Mouse (Mus musculus): Measurements from ENCODE around the gene Tapbp.
"Not testable (repeated sequence)": the region's sequence is repeated elsewhere in the genome, so short reads cannot be mapped to it uniquely, and the experiment has no call there.

The Tapbp gene

DNA sequence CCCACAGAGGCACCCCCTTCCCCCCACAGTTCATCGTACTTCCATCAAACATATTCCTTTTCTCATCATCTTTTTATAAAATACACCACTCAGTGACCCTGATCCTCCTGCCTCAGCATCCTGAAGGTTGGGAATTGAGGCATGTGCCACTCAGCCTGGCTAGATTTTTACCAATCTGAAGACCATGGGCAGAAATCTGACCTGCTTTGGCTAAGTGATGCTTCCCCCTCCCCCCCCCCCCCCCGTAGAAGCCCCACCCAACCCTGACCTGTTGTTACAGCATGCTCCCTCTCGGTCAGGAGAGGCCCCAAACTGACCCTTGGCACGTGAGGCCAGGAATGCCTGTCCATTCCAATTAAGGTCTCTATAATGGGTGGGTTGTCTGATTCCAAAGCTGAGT, 10.9 kb upstream of the Tapbp start, which contains the start of gene Platr17:
Gene Platr17 (plus strand): TSS at position 301 of the 400 bp plus-strand sequence.
- DNase-seq (ENCODE audit: low spot score) = not testable (repeated sequence)

DNA sequence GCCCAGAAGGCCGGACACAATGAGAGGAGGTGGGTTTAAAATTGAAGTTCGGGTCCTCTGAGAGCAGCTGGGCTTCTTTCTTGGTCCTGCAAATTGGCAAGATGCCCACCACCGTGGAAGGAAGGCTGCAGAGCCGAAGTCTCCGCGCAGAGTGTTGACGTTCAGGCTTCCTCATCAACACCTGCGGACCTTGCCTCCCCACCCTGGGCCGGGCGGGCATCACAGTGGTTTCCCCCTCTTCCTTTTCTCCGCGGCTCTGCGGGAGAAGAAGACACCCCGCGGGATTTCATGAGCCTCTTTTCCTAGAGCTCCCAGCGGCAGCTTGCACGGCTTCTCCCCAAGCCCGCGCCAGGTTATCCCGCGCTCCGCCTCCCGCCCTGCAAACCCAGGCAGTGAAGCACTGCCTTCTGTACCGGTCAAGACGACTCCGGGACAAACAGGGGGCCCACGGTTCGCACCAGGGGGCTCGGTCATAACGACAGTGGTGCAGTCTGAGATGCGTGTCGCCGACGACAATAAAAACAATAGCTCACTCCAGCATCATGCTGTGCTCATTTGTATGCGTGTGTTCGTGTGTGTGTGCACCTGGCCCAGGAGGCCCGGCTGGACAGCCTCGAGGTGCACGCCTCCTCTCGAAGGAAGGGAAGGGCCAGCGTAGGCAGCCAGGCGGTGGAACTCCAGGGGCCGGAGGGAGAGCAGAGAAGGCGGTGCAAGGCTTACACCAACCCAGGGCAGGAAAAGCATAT, 7.2 kb upstream of the Tapbp start:
- peak; percentile 28 for DNase-seq (ENCODE audit: low spot score)

DNA sequence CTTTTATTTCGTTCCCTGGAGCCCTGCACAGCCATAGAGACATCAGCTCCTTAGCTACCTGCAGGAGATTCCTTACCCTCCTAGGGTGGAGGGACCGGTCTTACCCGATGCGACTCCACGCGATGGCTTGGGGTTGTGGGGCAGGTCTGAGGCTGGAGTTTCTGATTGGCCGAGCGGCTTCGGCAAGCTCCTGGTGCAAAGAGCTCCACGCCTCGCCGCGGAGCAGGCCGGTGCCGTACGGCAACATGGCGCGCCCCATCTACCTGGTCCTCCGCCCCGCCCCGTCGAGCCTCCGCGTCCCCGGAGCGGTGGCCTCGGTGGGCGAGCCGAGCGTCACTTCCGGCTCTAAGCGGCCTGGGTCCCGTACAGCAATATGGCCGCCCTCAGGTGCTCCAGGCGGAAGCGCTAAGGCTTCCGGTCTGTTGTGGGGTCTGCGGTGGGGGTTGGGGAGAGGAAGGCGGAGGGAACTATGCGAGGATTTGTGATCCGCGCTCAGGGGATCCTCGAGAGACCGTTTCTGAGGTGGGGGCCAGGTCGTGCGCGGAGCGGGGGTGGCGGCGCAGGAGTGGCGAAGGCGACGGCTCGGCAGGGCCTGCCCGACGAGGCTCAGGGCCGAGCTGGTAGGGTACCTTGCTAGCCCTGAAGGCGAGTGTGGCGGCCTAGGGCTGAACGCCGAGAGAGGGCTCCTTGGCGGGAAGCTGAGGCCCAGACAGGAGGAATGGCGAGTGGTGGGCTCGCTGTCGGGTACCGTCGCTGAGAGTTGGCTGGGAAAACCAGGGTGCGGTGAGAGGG, 6.4 kb upstream of the Tapbp start, which contains the start of gene Daxx:
Gene Daxx (plus strand): TSS at position 338 of the 792 bp plus-strand sequence.
- peak; percentile 97 for DNase-seq (ENCODE audit: low spot score)

DNA sequence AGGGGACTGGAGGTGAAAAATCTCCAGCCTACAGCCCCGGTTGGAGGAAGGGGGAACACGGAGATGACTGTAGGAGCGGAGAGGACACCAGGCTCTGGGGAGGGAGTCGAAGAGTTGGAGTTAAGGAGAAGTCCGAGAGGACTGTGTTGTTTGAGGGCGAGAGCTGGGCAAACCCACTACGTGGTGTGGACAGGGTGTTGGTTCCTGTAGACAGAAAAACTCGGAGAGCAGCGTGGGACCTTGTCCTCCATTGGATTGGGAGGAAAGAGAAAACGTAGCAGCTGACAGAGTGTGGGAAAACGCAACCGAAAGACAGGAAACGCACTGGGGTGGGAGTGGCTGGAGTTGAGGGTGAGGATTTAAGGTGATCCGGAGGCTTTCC, 5.8 kb upstream of the Tapbp start:
- peak; percentile 28 for DNase-seq (ENCODE audit: low spot score)

DNA sequence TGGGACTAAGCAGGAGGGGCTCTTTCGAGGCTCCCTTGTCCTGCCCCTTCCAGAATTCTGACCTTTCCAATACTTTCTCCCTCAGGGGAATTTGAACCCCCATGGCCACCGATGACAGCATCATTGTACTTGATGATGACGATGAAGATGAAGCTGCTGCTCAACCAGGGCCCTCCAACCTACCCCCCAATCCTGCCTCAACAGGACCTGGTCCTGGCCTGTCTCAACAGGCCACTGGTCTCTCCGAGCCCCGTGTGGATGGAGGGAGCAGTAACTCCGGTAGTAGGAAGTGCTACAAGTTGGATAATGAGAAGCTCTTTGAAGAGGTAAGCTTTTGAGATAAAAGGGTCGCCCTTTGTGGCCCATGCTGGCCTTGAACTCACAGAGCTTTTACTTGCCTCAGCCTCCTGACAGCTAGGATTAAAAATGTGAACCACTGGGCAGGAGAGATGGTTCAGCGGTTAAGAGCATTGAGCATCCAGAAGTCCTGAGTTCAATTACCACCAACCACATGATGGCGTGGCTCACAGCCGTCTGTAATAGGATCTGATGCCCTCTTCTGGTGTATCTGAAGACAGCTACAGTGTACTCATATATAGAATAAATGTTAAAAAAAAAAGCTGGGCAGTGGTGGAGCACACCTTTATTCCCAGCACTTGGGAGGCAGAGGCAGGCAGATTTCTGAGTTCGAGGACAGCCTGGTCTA, 5.2 kb upstream of the Tapbp start:
- DNase-seq (ENCODE audit: low spot score) = no peak

DNA sequence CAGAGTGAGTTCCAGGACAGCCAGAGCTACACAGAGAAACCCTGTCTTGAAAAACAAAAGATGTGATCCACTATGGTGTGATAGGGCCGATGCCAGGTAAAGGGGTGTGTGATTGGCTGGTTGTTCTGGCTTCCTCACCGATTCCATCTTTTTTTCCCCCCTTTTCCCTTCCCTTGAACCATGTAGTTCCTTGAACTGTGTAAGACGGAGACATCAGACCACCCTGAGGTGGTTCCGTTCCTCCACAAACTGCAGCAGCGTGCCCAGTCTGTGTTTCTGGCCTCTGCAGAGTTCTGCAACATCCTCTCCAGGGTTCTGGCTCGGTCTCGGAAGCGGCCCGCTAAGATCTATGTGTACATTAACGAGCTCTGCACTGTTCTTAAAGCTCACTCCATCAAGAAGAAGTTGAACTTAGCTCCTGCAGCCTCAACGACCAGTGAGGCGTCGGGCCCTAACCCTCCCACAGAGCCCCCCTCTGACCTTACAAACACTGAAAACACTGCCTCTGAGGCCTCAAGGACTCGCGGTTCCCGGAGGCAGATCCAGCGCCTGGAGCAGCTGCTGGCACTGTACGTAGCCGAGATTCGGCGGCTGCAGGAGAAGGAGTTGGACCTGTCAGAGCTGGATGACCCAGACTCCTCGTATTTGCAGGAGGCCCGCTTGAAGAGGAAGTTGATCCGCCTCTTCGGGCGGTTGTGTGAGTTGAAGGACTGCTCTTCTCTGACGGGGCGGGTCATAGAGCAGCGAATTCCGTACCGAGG, 4.5 kb upstream of the Tapbp start:
- no peak for DNase-seq (ENCODE audit: low spot score)

DNA sequence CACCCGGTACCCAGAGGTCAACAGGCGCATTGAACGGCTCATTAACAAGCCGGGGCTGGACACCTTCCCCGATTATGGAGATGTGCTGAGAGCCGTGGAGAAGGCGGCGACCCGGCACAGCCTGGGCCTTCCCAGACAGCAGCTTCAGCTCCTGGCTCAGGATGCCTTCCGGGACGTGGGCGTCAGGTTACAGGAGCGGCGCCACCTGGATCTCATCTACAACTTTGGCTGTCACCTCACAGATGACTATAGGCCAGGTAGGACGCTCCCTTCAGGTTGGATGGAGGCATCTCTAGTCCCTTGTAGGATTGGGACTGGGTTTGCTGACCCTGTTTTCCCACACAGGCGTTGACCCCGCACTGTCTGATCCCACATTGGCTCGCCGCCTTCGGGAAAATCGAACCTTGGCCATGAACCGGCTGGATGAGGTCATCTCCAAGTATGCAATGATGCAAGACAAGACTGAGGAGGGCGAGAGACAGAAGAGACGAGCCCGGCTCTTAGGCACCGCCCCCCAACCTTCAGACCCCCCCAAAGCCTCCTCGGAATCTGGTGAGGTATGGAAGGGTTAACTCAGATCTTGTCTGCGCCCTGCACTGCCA, 3.8 kb upstream of the Tapbp start:
- no peak for DNase-seq (ENCODE audit: low spot score)

DNA sequence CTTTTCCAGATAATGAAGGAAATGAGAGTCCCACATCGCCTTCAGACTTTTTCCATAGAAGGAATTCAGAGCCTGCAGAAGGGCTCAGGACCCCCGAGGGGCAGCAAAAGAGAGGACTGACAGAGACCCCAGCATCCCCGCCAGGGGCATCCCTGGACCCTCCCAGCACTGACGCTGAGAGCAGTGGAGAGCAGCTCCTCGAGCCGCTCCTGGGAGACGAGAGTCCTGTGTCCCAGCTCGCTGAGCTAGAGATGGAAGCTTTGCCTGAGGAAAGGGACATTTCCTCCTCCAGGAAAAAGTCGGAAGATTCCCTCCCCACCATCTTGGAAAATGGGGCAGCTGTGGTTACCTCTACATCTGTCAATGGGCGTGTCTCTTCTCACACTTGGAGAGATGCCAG, 2.4 kb upstream of the Tapbp start:
- no peak for DNase-seq (ENCODE audit: low spot score)

DNA sequence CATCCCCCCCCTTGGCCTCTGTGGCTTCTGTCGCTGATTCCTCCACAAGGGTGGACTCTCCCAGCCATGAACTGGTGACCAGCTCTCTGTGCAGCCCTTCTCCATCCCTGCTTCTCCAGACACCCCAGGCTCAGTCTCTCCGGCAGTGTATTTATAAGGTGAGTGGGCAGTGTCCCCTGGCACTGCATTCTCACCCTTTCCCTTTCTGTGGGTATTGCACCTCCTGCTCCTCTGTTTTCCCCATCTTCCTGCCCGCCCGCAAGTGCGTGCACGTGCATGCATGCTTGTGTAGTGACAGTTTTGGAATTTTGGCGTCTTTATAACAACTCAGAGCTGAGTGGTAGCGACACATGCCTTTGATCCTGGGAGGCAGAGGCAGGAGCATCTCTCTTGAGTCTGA, 1.8 kb upstream of the Tapbp start:
- no peak for DNase-seq (ENCODE audit: low spot score)

DNA sequence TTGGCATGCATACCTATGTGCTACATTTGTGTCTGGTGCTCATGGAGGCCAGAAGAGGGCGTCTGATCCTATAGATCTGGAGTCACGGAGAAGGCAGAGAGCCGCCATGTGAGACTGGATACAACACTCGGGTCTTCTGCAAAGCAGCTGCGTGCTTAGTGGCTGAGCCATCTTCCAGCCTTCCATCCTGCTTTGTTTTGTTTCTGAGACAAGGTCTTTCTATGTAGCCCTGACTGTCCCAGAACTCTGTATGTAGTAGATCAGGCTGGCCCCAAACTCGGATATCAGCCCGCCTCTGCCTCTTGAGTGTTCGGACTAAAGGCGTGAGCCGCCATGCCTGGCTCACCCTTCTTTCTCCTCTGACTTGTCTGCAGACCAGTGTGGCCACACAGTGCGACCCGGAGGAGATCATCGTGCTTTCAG, 719 bp upstream of the Tapbp start:
- no peak for DNase-seq (ENCODE audit: low spot score)

DNA sequence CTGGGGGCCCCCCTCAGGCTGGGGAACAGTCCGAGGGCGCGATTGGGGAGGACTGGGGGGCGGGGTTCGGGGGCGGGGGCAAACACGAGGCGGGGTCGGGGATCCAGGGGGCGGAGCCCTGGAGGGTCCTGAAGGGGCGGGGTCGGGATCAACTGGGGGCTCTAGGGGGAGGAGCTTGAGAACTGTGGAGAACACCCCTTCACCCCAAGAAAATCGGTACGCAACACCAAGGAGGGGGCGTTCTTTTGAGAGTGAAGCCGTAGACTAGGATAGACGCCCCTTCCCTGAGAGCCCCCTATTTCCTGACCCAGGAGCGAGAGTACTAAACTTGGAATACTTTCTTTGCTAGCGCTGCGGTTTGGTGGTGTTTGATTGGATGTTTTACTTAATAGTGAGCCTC, 595 bp downstream of the Tapbp start:
- DNase-seq (ENCODE audit: low spot score) = no peak

DNA sequence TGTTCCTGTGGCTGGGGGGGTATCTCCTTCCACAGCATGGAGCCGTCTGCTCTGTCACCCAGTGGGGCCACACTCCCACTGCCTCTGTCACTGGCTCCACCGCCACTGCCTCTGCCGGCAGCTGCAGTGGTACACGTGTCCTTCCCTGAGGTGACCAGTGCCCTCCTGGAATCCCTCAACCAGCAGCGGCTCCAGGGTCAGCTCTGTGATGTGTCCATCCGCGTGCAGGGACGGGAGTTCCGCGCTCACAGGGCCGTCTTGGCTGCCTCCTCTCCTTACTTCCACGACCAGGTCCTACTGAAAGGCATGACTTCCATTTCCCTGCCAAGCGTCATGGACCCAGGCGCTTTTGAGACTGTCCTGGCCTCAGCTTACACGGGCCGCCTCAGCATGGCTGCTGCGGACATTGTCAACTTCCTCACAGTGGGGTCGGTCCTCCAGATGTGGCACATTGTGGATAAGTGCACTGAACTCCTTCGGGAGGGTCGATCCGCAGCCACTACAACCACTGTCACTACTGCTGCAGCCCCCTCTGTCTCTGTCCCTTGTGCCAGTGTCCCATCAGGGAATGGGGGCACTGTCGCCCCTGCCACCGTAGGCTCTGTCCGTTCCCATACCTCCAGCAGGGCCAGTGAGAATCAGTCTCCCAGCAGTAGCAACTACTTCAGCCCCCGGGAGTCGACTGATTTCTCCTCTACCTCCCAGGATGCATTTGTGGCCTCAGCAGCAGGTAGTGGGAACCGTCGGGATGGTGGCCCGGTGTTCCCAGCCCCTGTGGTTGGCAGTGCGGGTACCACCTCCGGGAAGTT, 1.4 kb downstream of the Tapbp start:
- no peak for DNase-seq (ENCODE audit: low spot score)

DNA sequence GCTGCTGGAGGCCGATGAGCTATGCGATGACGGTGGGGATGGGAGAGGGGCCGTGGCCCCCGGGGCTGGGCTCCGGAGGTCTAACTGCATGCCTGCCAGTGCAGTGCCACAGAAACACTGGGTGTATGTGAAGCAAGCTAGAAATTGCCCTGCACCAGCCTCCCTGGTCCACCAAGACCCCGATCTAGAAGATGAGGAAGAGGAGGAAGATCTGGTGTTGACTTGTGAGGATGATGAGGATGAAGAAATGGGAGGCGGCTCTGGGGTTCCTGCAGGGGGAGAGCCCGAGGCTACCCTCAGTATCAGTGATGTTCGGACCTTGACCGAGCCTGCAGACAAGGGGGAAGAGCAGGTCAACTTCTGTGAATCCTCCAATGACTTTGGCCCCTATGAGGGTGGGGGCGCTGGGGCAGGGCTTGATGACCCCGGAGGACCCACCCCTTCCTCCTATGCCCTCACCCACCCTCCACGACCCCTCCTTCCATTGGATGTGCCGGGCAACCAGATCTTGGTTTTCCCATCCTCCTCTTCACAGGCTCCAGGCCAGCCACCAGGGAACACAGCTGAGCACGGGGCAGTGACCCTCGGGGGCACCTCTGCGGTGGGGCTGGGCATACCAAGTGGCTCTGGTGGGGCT, 2.1 kb downstream of the Tapbp start:
- no peak for DNase-seq (ENCODE audit: low spot score)

DNA sequence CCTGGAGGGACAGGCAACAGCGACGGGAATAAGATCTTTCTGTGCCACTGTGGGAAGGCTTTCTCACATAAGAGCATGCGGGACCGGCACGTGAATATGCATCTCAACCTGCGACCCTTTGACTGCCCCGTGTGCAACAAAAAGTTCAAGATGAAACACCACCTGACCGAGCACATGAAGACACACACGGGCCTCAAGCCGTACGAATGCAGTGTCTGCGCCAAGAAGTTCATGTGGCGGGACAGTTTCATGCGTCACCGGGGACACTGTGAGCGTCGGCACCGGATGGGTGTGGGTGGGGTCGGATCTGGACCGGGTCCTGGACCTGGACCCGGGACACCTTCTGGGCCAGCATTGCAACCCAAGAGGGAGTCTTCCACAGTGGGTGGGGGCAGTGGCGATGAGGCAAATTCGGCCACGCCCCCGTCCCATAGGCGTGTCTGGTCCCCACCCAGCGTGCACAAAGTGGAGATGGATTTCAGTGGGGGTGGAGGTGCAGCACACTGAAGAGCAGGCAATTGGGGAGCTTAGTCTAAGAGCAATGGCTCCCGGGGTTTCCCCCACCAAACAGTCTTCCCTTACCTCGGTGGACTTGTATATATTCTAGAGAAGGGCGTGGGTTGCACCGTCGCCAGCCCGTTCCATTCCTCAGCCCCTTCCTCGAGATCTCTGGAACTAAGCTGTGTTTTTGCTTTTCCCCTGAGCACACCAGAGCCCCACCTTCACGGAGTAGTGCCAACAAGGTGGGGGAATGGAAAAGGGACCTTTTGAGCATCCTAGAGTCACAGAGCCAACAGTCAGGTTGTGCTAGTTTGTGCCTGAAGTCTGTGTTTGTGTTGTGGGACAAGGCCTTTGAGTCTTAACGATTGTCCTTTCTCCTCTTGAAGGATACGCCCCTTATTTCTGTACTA, 2.8 kb downstream of the Tapbp start:
- DNase-seq (ENCODE audit: low spot score) = no peak

DNA sequence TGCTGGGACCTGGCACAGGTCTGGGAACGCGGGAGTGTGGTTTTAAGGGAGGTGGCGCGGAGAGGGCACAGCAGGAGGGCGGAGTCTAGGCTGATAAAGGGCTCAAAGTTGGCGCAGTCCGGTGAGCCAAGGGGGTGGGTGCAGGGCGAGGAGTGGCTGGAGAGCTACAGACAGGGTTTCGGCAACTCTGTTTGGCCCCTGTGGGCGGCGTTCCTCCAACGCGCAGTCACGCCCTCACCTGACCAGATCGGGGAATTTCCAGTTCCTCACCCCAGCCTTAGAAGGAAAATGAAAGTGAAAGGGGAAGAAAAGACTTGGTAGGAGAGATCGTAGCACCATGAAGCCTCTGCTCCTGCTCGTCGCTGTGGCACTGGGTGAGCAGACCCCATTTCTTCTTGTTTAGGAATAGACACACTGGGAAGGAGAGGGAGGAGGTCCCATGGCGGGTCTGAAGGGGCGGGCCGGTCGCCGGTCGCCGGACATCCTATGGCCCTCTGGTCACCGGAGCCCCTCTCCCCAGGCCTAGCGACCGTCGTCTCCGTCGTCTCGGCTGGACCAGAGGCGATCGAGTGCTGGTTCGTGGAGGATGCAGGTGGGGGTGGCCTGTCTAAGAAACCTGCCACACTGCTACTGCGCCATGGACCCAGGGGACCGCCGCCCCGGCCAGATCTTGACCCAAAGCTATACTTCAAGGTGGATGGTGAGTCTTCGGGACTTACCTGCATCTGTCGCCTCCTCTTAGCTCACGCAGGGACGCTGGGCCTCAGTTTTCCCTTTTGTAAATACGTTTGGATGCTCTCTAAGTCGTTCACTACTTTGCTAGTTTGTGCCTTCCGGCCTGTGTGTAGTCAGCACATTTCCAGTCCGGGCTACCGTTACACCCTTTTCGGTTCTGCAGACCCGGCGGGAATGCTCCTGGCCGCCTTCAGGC, 3.9 kb downstream of the Tapbp start:
- peak; percentile 87 for DNase-seq (ENCODE audit: low spot score)

DNA sequence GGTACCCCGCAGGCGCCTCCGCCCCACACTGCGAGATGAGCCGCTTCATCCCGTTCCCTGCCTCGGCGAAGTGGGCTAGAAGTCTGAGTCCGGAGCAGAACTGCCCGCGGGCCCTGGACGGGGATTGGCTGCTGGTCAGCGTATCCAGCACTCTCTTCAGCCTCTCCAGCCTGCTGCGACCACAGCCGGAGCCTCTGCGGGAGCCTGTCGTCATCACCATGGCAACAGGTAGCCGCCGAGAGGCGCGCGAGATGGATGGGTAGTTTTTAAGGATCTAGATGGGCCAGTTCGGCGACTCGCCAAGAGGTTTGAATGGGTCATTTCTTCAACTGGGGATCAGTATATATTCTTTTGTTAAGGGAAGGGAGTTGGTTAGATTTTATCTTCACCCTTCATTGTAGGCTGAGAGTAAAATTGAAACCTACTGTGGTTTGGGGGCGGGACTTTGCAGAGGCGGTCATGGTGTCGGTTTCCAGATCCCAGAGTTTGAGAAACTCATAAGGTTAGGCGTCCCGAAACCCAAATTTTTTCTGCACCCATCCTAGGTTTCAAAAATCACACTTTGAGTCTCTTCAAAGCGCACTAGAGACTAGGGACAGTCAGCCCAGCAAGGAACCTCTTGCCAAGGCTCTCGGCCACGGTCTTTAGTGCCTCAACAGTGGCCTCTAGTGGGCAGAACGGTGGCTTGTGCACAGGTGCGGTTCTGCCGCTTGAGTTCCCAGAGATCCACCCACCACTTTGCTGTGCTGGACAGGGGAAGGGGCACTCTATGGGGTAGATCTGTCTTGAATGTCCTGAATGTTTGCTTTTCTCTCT, 4.8 kb downstream of the Tapbp start:
- peak; percentile 78 for DNase-seq (ENCODE audit: low spot score)

DNA sequence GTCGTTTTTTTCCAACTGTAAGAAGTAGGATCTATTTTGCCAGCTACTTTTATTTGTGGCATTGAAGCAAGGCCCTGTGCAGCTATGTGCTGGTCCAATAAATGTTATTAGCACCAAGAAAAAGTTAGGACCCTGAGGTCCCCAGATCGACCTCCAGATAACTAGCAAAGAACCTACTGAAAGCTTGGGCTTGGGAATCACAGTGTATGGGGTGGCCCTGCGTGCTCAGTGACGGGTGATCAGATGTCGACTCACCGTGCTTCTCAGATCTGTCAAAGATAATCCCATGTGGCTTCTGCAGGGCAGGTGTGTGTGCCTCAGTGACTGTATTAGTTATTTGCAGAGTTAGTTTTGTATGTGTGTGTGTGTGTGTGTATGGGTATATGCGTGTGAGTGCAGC, 5.7 kb downstream of the Tapbp start:
- no peak for DNase-seq (ENCODE audit: low spot score)
